Mouse (Mus musculus): Measurements from ENCODE around the gene Gmds.

Gmds gene

DNA sequence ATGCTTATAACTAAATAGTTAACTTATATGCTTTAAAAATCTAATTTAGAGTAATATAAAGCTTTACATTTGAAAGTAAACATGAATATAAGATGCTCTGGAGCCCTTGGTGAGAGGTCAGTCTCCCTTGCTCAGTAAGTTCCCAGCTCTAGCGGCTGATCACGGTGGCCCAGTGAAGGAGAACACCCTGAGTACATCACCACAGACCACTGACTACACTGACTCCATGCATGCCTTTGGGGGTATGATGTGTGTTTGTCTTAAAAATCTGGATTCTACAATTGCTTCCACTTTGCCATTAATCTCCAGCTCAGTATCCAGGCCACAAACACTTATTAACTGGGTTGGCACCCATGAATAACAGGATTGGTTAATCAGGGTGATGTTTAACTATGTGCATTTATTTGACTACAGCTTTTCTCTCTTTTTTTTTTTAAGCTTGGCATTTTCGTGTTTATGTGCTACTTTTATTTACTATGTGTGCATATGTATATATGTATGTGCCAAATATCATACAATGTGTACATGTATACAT is 393.8 kb downstream of the Gmds start:
- DNase-seq (ENCODE audit: low spot score), result no peak

DNA sequence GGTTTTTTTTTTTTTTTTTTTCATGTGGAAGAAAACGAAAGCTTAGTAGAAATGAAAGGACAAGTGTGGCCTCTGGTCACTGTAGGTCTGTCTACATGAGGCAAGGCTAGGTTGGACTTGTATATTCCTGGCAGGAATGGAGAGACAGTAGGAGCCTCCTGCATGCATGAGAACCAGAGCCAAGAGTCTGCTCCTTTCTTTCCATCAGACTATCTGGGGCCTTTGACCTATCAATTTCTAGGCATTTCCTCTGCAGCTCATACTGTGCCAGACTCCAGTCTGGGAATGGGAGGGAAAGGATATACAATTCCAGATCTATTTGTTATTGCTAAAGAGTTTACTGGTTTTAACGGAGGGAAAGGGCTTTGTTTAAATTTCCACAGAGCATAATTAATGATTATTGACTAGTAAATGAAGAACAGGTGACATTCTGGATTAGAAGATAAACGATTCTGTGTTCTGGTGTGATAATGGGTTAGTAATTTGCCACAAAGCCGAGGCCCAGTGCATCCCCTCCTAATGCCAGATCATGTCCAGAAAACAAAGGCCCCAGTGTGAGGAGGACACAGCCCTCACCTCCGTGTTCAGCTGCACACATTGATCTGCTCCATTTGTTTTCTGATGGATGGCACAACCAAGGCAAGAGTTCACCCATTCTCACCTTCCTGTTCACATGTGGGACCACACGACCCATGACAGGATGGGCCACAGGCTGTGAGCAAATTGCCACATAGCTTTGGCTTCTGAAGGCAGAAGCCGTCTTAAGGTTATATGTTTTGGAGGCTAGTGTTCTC is 394.9 kb downstream of the Gmds start:
- no peak for DNase-seq (ENCODE audit: low spot score)

DNA sequence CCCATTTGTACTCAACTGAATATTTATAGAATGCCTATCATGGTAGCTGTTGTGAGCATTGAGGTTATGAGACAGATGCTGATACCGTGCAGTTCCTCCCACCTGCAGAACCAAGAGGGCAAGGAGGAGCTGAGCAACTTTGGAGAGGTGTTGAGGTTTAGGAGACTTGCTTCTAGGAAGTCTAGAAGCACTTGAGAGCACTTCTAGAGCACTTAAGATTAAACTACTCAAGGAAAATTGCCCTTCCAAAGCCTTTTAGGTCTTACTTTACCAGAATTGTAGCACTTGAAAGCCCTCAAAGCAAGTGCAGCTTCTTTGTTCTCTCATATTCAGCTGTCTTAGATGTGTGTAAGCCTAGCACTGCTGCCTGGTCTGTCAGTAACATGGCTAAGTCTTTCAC is 409.2 kb downstream of the Gmds start:
- DNase-seq (ENCODE audit: low spot score), result no peak

DNA sequence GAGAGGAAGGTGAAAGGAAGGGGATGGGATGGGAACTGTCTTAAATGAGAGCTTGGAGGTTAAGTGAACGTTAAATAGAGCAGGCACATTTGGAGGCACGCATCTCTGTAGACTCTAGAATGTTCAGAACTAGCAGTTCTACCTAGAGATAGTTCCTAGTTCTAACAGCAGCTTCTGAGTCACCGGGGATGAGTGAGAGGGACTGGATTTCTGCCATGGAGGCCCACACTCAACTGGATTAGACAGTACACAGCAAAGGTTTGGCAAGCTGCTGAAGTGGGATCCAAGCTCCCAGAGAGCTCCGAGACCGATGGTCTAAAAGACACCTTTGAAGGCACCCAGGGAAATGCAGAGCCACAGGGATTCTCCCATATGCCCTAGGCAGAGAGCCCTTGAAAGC is 411.9 kb downstream of the Gmds start:
- DNase-seq (ENCODE audit: low spot score), result no peak

DNA sequence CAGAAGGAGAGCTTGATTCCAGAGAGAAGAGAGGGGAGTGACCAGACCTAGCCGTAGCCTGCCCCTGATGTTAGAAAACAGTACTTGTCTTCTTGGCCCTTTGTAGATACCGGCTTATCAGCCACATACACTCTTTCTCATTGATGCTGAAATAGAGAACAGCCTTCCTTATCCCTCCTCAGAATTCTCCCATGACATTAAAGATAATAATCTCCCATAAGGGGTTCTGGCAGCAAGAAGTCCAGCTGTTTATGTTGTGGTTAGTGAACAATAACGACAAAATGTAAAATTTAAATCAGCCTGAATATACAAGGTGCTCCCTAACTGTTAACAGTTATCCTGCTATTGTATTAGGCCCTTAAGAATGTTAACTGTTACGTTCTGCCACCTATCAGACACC is 414.0 kb downstream of the Gmds start:
- DNase-seq (ENCODE audit: low spot score), result no peak

DNA sequence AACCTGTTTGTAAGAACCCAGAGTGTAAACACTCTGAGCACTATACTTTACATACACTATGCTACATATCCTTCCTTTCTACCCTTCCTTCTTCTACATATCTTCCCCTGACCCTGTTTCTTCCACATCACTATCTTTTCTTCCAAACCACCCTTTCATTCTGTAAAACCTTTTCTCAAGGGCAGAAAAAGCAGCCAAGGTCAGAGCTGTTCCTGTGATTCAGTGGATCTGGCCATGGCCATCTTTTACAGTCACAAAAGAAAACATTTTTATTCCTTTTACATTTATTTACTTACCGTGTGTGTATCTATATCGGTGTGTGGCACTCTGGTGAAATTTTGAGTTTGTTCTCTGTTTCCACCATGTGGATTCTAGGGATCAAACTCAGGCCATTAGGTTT is 418.8 kb downstream of the Gmds start:
- no peak for DNase-seq (ENCODE audit: low spot score)

DNA sequence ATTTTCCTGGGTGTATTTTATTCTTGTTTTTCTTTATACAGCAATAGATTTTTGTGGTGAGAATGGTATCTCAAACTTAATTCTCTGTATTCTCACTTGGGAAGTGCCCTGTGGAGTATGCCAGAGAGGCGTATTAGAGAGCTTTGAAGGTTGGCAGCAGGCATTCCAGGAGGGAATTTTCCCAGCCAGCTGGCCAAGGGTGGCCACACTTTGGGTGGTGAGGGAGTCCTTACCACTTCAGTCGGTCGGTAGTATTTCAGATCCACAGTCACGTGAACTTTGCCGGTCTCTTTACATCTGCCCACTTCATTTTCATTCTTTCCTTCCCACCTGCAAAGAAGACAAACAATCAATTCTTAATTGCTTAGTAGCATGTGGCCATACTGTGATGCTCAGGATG is 421.2 kb downstream of the Gmds start:
- DNase-seq (ENCODE audit: low spot score), result no peak

DNA sequence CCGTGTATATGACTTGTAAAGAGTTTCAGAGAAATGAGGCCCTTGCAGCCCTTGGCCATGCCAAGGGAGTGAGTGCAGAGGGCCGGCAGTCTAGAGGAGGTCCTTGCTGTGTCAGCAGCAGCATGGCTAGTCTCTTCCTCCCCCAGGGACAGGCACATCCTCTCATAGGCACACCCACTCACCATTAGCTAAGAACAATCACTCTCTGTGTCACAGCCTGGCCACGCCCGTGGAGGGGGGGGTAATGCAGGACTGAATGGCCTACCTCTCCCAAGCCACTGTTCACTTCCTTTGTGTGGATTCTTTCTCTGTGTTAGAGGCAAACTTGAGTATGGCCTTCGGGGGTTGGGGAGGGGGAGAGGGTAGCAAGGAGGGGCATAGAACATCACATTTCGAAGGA is 422.8 kb downstream of the Gmds start:
- DNase-seq (ENCODE audit: low spot score), result no peak

DNA sequence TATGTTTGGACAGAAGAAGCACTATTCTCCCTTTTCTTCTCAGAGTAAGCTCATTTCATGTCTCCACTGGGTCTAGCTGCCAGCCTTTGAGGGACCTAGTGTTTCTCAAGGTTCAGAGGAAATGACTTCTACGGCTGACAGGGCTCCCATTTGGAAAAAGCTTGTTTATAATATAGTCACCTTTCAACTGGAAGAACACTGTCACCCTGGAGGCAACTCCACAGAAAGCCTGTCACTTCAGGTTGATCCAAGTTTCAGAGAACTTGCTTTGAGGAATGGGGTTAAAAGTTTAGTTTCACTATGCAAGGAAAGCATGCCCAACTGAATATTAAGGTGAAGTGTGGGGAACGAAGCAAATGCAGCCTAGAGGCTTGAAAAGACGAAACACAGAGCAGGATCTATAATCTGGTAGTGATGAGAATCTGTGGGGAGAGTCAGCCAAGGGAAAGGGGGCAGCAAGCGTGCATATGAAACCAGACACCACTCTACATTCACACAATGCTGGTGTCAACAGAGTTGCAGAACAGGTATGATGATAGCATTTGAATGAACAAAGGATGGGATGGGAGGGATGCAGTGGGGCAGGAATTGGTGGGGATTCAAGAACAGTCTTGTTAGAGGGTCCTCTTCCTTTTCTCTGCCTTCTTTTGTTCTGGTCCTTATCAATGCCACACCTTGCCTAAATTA is 423.5 kb downstream of the Gmds start:
- no peak for DNase-seq (ENCODE audit: low spot score)

DNA sequence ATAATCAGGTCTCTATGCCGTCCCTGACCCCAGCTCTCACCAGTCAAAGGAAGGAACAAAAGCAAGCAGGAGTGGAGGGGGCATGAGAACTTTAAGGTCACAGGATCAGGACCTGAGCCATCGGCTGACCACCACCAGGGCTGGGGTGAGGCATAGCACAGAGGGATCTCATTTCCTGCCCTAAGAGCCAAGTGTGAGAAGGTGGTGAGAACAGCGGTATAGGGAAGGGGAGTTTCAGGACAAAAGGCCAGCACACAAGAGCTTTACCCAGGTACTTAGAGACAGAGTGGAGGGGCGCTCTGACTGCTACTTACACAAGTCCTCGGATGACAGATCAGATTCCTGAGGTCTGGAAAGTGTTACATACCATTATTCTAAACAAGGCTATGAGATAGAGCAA is 426.6 kb downstream of the Gmds start:
- DNase-seq (ENCODE audit: low spot score), result no peak

DNA sequence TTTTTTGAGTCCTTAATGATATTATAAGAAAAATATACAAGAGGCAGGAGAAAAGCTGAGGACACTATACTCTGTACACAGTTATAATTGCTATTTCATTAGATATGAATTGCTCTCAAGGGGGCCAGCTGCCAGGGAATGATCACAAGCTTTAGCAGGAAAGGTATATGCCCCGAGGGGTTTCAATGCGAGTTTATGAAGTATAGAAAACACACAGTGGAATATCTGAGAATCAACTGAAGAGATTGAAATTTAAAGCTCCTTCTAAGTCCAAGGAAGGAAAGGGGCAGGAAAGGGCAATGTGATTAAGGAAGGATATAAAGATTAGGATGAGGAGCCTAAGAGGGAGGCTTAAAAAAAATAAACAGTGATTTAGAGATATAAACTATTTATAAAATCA is 427.2 kb downstream of the Gmds start:
- DNase-seq (ENCODE audit: low spot score), result no peak

DNA sequence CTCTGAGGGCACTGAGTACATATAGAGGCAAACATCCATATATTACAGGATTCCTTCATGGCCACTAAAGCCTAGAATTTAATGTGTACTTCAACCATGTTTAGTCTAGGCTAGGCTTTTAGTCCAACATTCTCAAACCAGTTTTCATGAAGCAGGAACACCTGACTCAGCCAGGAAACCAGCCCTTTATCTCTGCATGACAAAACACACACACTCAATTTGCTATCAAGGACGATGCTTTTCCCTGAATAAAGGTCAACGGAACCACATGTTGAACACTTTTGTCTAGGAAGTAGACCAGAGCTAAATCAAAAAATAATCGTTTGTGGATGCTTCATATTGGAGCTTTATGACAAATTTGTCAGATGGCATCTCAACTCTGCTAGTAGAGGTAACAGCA is 429.5 kb downstream of the Gmds start:
- DNase-seq (ENCODE audit: low spot score), result no peak

DNA sequence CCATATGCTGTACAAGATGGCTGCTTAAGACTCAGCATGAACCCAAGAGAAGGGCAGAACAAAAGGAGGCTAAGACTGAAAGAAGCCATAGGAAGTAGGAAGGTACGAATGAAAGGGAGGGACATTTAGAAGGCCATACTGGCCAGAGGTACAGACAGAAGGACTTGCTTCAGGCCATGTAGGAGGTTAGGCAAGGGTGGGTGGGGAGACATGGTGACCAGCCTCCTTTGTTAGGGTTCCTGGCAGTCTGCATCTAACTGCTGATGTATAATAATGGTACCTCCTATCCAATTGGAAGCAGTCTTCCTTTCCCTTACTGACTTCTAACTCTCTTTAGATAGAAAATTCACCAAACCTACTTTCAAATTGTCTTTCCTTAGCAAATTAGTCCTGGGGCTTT is 432.0 kb downstream of the Gmds start:
- DNase-seq (ENCODE audit: low spot score), result no peak

DNA sequence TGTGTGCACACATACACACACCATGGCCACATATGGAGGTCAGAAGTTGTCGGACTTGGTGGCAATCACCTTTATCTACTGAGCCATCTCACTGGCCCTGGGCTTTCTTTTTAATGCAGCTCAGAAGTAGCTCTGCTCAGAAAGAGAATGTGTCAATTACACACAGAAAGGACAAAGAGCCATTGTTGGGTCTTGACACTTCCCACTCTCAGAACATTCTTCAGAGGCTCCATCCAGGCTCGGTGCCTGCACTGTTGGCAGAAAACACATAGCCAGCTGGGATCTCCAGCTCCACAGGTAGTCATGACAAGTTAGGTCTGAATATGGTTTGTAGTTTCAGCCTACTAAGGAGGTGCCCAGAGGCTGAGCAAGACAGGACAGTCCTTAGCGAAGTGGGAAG is 438.3 kb downstream of the Gmds start:
- no peak for DNase-seq (ENCODE audit: low spot score)

DNA sequence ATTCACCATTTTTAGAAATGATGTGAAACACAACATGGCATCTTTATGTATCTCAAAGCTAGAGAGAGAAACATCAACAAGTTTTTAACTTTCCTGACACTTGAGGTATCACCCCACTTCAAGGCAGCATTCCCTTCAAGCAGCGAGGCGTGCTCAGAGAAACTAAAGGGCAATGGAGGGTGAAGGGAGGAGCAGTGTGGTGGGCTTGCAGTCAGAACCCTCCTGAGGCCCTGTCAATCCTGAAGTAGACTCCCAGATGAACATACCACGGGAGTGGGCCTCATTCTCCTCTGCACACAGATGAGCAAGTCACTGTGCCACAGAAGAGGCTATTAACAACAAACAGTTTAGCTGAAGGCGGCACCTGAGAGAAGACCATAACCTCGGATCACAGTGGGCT is 439.1 kb downstream of the Gmds start:
- DNase-seq (ENCODE audit: low spot score), result no peak

DNA sequence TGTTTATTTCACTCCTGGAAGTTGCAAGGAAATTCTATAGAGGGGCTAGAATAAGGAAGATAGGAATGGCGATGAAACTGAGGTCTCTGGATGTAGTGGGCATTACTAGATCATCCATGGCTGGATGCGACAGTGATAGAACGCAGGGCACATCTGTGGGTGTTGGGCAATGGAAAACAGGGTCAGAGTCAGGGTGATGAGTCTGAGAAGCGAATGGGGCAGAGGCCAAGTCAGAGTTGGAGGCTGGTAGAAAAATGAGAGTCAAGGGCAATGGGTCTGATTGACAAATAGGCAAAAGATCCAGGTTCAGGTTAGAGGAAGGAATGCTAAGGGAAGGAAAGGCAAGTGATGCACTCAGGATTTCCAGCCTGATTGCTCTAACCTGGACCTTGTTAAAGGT is 441.0 kb downstream of the Gmds start:
- no peak for DNase-seq (ENCODE audit: low spot score)

DNA sequence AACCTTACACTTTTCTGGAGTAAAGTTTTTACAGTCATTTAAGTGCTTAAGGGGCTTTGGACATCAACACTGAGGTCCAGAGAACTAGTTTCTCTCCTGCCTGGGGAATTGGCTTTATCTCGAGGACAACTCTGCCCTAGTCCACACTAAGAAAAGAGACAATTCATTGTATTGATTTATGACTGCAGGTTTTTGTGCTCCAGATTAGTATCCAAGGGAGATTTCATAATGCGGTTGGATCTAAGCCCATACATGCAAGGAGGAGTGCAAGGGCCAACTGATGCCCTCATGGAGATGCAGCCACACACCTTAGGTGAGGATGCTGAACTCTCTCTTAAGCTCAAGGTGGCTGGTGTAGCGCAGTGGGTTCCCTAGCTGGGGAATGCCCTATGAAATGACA is 444.0 kb downstream of the Gmds start:
- no peak for DNase-seq (ENCODE audit: low spot score)

DNA sequence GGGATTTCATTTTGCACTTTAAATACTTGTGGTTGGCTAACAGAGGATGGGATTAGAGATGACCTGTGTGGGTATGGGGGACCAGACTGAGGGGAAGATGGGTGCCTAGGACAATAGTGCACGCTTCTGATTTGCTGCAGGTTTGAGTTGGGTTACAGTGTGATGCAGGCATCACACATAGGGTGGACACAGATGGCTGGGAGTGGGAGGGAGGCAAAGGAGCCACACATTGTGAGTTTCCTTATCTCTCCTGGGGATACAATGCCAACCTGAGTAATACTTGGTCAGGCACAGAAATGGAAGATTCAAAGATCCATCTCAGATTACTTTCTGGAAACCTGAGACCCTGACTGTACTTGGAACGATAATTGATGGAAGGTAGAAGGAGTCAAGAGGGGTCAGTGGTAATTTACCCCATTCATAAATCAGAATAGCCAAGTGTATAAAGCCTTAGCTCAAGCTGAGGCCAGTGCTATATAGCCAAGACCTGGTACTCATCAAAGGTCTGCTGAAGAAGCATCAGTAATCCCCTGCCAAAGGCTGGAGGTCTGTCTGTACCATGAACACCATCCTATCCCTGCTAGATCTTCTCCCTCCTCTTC is 445.5 kb downstream of the Gmds start:
- DNase-seq (ENCODE audit: low spot score), result no peak

DNA sequence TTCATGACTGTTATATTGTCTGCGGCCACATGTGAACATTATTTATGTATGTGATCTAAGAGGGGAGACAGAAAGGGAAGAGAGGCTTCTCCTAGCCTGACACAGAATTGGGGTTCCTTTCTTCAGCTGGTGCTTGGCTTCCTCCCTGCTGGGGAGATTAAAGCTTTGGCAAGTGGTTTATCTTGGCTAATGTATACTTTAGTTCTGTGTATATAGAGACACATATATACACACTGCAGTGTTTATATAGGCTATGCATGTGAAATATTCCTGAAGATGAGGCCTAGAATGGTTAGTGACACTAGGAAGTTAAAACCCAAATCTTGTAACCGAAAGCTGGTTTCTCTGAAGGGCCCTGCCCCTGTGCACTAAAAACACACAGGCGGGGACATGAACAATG is 450.0 kb downstream of the Gmds start:
- DNase-seq (ENCODE audit: low spot score), result no peak

DNA sequence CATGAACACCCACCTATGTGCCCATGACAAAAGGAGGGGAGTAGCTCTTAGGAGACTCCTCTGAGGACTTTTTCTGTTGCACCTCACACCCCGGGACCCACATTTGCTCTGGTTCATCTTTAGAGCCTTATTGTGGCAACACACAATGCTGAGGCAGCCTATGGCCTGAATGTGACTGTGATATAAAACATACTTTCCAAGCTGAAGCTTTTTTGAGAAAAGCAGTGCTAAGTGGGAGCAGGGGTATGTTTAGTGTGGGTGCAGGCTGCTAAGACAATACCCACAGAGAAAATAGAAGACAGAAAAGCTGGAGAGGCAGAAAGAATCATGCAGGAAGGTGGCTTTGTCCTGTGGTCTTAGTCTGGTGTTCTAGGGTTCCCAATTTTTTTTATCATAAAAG is 452.8 kb downstream of the Gmds start:
- no peak for DNase-seq (ENCODE audit: low spot score)

DNA sequence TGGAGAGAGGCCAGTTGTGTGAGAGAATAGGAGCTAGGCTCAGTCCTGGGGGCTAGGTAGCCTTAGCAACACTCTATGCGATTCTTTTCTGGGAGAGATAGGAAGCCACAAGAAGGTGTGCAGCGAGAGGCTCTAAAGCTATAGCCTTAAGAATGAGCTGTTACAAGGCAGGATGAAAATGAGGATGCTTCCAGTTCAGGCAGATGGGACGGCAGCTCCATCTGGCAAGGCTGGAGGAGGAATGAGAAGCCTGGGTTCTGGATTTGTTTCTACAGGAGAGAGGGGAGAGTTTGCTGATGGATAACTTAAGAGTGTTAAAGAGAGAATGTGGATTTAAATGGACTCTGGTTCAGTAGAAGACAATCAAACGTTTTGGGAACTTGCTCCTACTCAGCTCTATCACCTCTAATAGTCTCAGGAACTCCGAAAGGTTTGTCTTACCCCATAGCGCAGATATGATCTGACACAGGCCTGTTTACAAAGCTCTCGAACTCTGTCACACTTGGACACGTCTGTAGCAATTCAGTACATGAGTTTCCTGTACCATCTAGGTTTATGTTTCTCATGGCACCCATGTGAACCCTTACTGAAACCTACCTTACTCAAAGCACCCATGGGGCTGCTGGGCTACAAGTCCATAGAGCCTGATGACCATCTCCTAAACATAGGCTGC is 459.6 kb downstream of the Gmds start:
- DNase-seq (ENCODE audit: low spot score), result no peak

DNA sequence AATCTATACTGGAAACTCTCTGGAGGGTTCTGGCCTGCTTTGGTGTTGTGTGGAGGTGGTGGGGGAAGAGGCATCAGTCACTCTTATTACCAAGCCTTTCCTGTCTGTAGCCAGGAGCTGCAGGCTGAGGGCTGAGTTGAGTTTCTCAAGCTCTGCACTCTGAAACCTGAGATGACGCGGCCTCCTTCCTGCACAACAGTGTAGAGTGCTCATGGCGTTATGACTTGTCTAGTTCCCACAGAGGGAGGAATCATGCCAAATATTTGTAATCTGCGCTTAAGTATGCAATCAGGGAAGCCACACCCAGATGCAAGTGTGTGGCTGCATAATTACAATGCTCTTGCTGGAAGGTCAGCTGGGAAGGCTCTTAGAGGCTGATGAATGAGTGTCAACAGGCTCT is 461.5 kb downstream of the Gmds start:
- no peak for DNase-seq (ENCODE audit: low spot score)

DNA sequence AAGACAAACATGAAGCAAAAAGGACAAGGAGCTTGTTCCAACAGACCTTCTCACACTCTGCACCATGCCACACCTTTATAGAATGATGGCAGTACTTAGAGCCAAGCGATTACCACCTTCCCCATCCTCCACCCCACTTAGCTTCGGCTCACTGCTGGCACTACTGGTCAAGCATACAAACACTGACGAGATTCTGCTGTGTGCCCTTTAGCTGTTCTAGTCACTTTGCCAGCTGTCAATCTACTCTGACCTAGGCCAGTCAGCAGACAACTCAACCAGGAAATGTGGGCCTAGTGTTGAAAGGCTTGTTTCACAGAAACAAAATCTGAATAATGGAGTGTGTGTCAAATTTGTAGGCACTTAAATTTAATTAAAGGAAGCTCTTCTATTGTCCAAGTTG is 464.1 kb downstream of the Gmds start:
- no peak for DNase-seq (ENCODE audit: low spot score)

Measured in ovary, postnatal 10 days (tissue).